Mouse (Mus musculus) lung, embryonic 15.5 days (tissue): ENCODE results near the gene Spast. TPM values are rescaled to one million over a fixed set of nuclear protein-coding genes. Genes with fewer than 3 reads are reported as not detected.
A peak's percentile ranks its signal among the peaks of the same experiment; 100 is the strongest.
"Not testable (repeated sequence)": the region's sequence is repeated elsewhere in the genome, so short reads cannot be mapped to it uniquely, and the experiment has no call there.

Experiments
- ATAC-seq: fragments of 200-750 bp; cut with Nextera tagmentation; 2 replicates; pipeline ENCODE4 v1.8.0; 2017; ENCODE audit warnings: moderate number of reproducible peaks, borderline replicate concordance; ENCODE audit not compliant: low FRiP score, low TSS enrichment; ENCODE audit errors: extremely low read depth
- H3K27ac ChIP-seq: fragments of 300-500 bp; sonication (generic); 2 replicates; pipeline ENCODE4 v1.5.1; 2015; ENCODE audit warnings: moderate library complexity, mild to moderate bottlenecking, inconsistent platforms
- H3K27me3 ChIP-seq: fragments of 300-500 bp; sonication (generic); 2 replicates; pipeline ENCODE4 v1.6.1; 2015; ENCODE audit warnings: inconsistent platforms
- H3K36me3 ChIP-seq: fragments of 300-500 bp; sonication (generic); 2 replicates; pipeline ENCODE4 v1.6.1; 2015; ENCODE audit warnings: inconsistent platforms
- H3K4me1 ChIP-seq: fragments of 300-500 bp; sonication (generic); 2 replicates; pipeline ENCODE4 v1.6.1; 2015; ENCODE audit warnings: inconsistent platforms
- H3K4me2 ChIP-seq: fragments of 300-500 bp; sonication (generic); 2 replicates; pipeline ENCODE4 v1.6.1; 2015; ENCODE audit warnings: inconsistent platforms, mild to moderate bottlenecking, moderate library complexity
- H3K4me3 ChIP-seq: fragments of 300-500 bp; sonication (generic); 2 replicates; pipeline ENCODE4 v1.5.1; 2015; ENCODE audit warnings: mild to moderate bottlenecking, inconsistent platforms
- H3K9ac ChIP-seq: fragments of 300-500 bp; sonication (generic); 2 replicates; pipeline ENCODE4 v1.6.1; 2015; ENCODE audit warnings: inconsistent platforms
- H3K9me3 ChIP-seq: fragments of 300-500 bp; sonication (generic); 2 replicates; pipeline ENCODE4 v1.6.1; 2016; ENCODE audit warnings: inconsistent platforms
- WGBS: fragments of 180-500 bp; shearing (Covaris S2); methylation state at CpG from one replicate; pipeline ENCODE4 v1.1.7; 2015; 5-methylcytosine and 5-hydroxymethylcytosine counted together
- polyA plus RNA-seq: library from polyadenylated mRNA; unstranded; fragments of >200 nt; fragmentation: Nextera tagmentation; extraction: Ambion mirVana; gene quantifications from 2 replicates; pipeline ENCODE4 v1.2.1, GENCODE M21; 2015

The Spast gene
- 15.6 and 16.9 TPM in 2 replicates for polyA plus RNA-seq

DNA sequence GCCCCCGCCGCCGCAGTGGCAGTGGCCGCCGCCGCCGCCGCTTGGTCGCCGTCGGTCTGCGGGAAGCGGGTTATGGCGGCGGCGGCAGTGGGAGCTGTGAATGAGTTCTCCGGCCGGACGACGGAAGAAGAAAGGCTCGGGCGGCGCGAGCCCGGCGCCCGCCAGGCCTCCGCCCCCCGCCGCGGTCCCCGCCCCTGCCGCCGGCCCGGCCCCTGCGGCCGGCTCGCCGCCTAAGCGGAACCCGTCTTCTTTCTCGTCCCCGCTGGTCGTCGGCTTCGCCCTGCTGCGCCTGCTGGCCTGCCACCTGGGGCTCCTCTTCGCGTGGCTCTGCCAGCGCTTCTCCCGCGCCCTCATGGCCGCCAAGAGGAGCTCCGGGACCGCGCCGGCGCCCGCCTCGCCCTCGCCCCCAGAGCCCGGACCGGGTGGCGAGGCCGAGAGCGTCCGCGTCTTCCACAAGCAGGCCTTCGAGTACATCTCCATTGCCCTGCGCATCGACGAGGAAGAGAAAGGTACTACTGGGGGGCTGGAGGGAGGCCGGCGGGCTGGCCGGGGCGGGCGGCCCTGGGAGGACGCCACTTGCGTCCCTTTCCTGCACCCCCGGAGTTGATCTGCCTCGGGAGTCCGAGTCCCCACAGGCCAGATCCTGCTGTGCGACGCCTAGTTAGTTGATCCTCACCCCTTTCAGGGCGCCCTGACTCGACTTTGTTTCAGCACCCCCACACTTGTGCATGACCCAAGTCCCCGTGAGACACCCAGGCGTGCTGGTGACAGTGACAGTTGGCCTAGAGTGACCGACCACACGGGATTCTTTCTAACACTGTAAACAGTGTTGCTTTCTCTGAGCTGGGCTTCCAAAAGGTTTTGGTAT is at the start of gene Spast:
Gene Spast (plus strand): TSS at position 51 of the 868 bp plus-strand sequence.
- H3K9me3 ChIP-seq, result no peaks in the 10 kb centered on the region

DNA sequence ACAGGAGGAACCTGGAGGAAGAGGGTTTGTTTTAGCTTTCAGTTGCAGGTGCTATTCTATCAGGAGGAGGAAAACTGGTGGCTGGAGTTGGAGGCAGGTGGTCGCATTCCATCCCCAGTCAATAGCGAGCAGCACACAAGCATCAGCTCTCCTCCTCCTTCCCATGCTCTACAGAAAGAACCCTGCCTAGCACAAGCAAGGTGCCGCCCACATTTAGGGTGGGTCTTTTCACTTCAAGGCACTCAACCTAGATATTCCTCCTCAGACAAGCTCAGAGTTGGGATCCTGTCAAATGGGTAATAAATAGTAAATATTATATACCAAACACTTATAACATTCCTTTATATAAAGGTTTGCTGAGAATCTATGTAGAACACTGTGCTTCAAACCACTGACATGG is 48.6 kb upstream of the Spast start:
- H3K9me3 ChIP-seq, result no peaks in the 10 kb centered on the region

More for the DNA sequence above, at the start of gene Spast:
- Histone ChIP-seq H3K27ac (peak within 1 kb of the TSS; percentile 98), H3K4me3 (peak within 1 kb of the TSS; percentile 75), H3K4me2 (peak within 1 kb of the TSS; percentile 72), H3K36me3 (no peaks in the 10 kb centered on the region), H3K4me1 (peaks cover 32% of the 10 kb centered on the region), H3K9ac (peak within 1 kb of the TSS; percentile 76), H3K27me3 (no peaks in the 10 kb centered on the region)
- ATAC-seq, result peak; percentile 89
- under 1% methylated on average over 68 of the region's 90 CpGs for WGBS

DNA sequence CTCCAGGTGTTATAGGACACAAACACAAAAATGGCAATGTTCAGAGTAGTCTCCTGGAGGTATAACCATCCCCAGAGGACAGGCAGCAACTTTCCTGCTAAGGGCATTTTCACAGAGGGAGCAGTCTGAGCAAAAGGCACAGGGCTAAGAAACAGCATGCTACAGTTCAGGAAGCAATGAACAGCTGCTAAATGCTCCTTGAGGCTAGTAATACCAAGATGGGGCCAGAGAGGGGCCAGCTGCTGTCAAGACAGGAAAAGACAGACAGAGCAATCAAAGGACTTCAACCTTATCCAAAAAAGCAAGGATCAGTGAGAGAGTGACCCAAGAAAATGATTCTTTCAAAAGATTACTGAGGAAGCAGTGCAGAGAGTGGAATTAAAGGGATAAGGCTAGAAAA is 47.9 kb upstream of the Spast start:
- Histone ChIP-seq H3K9ac (no peak overlapping the region), H3K9me3 (no peaks in the 10 kb centered on the region), H3K4me1 (peaks cover 28% of the 10 kb centered on the region), H3K4me3 (no peak overlapping the region), H3K27ac (0 out of 2 replicates have a peak overlapping the region, but pooled peaks have one; percentile 2), H3K4me2 (no peak overlapping the region), H3K27me3 (no peaks in the 10 kb centered on the region), H3K36me3 (peaks cover 3% of the 10 kb centered on the region; the same call in 1 of the 2 replicates)
- ATAC-seq, result no peak

More for the DNA sequence above, 48.6 kb upstream of the Spast start:
- peaks cover 3% of the 10 kb centered on the region; the same call in 1 of the 2 replicates for H3K36me3 ChIP-seq
- H3K27ac ChIP-seq, result no peak overlapping the region
- no peak for ATAC-seq
- H3K4me2 ChIP-seq, result no peak overlapping the region
- WGBS, result 60% methylated on average over 3 of the region's 3 CpGs
- H3K4me3 ChIP-seq, result no peak overlapping the region
- H3K9ac ChIP-seq, result no peak overlapping the region
- no peaks in the 10 kb centered on the region for H3K27me3 ChIP-seq
- peaks cover 29% of the 10 kb centered on the region for H3K4me1 ChIP-seq

DNA sequence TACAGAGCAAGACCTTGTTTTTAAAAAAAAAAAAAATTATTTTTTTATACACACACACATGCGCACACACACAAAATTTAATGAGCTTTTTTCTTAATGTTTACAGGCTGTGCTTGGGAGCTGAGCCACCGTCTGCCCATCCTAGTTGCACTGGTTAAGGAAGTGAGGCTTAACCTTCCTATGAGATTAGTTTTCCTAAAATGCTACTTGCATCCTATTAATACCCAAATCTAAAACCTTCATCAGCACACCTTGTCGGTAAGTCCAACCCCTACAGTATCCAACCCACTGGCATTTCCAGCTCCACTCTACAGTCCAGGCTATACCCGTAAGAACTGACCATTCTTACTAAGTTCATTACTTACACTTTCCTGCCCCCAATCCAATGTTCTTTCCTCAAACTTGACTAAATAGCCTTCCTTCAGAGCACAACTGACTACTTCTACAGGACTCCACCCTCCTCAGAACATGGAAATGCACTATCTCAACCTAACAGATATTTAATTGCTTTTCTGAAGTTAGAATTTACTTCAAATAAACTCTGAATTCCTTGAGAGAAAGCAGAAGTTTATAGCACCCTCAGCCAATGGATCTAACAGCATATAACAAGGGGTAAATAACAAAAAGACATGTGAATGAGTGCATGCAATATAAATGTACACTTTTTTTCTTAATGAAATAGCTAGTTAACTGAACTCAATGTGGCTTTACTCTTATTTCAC is 47.0 kb upstream of the Spast start:
- 79% methylated on average over 4 of the region's 4 CpGs for WGBS
- Histone ChIP-seq H3K9me3 (no peaks in the 10 kb centered on the region), H3K27me3 (no peaks in the 10 kb centered on the region), H3K27ac (no peak overlapping the region), H3K4me2 (no peak overlapping the region), H3K36me3 (peaks cover 3% of the 10 kb centered on the region; the same call in 1 of the 2 replicates), H3K4me3 (no peak overlapping the region), H3K4me1 (peaks cover 31% of the 10 kb centered on the region), H3K9ac (no peak overlapping the region)
- ATAC-seq, result no peak

DNA sequence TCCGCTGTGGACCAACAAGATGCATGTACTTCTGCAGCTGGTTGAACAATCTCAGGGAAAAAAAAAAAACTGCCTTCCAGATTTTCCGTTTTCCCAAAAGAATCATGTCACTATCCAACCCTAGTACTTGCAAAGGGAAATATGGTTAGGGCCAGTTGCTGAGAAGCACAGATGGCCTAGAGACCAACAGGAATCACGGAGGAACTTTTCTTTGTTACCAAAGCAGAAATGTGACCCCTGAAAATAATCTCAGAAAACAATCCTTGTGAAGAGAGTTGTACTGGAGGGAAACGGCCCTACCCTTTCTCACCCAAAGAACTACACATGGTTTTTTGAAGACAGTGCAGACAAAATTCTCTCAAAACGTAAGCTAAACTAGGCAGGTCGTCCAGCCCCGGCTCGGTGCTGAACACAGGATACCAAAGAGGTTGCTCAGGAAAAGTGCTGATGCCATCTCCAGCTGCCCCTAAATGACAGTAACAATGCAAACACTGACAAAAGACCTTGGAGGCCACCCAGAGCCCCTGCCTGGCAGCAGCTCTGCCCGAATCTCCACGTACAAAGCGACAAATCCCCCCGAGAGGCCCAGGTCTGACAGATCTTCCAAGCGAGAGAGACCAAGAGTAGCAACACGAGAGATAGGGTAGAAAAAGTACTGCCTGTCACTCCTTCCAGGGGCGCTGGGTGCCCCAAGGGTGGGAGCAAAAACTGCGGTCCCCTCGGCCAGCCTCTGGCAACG is 44.9 kb upstream of the Spast start:
- Histone ChIP-seq H3K4me1 (peaks cover 31% of the 10 kb centered on the region), H3K27ac (peak overlapping the region; percentile 100), H3K9me3 (no peaks in the 10 kb centered on the region), H3K36me3 (0 out of 2 replicates have a peak, but pooled peaks cover 4% of the 10 kb centered on the region), H3K4me3 (peak overlapping the region; percentile 97), H3K4me2 (peak overlapping the region; percentile 80), H3K9ac (peak overlapping the region; percentile 98), H3K27me3 (no peaks in the 10 kb centered on the region)
- ATAC-seq, result no peak
- WGBS, result under 1% methylated on average over 18 of the region's 18 CpGs

DNA sequence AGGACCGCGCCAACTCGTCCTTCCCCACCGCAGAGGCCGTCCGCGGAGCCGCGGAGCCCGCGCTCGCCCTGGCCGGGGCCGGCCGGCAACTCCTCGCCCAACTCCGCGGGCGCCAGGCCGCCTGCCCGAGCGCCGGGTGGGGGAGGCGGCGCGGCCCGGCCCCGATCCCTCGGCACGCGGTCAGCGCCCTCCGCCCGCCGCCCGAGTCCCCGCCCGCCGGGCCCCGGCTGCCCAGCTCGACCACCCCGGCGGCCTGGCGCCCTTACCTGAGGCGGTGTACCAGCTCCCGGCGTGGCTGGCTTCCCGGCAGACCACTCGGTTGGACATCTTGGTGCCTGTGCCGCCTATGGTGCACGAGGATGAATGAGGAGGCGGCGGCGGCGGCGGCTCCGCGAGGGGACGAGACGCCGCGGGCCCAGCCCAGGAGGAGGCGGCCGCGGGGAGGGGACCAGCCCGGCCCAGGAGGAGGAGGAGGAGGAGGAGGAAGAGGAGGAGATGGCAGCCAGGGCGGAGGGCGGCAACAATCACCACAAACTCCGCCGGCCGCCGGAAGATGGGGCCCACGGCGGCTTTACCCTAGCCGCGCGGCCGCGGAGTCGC is 44.3 kb upstream of the Spast start:
- Histone ChIP-seq H3K27me3 (no peaks in the 10 kb centered on the region), H3K36me3 (0 out of 2 replicates have a peak, but pooled peaks cover 7% of the 10 kb centered on the region), H3K4me3 (peak overlapping the region; percentile 97), H3K9me3 (no peaks in the 10 kb centered on the region), H3K4me1 (peaks cover 31% of the 10 kb centered on the region), H3K27ac (peak overlapping the region; percentile 100), H3K9ac (peak overlapping the region; percentile 98), H3K4me2 (peak overlapping the region; percentile 80)
- ATAC-seq, result peak; percentile 91
- under 1% methylated on average over 67 of the region's 80 CpGs for WGBS

DNA sequence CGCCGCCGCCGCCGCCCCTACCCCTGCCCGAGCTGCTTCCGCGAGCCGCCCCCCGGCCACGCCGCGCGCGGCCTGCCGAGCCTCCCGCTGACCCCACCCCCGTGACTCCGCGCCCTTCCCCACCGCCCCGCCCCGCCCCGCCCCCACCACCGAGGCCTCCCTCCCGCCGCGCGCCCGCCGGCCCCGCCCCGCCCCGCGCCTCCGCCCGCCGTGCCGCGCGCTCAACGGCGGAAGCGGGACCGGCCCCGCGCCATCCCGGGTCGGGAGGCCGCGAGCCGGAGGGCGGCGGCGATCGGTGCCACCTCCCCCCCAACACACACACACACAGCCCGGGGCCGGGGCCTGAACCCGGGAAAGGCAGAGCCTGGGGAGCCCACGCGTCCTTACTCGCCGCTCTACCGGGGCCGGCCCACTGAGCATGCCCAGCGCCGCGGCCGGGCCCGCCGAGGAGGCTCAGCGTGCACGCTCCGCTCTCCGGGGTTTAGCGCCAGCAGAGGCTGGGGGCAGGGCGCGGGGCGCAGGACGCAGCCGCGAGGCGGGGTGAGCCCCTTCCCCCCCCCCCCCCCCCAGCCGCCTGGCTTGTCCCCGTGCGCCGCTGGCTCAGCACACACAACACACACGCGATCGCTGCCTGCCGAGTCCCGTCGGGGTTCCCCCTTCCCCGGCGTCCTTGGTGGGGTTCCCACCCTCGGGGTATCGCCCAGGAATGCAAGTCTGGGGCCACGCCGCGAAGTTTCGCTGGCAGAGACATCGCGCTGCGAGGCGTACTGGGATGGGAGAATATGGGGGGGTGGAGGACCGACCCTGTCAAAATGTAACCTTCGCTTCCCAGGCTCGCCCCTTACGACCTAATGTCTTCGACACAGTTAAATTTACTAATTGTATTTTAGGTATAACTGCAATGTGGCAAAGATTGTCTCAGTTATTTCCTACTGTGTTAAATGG is 43.5 kb upstream of the Spast start, which contains the start of gene Memo1:
Gene Memo1 (minus strand): TSS at position 496 of the 945 bp plus-strand sequence.
- Histone ChIP-seq H3K9me3 (no peaks in the 10 kb centered on the region), H3K4me3 (peak within 1 kb of the TSS; percentile 97), H3K27ac (peak within 1 kb of the TSS; percentile 100), H3K4me2 (peak within 1 kb of the TSS; percentile 80), H3K4me1 (peaks cover 27% of the 10 kb centered on the region), H3K36me3 (peaks cover 10% of the 10 kb centered on the region; the same call in 1 of the 2 replicates), H3K9ac (peak within 1 kb of the TSS; percentile 98), H3K27me3 (no peaks in the 10 kb centered on the region)
- ATAC-seq, result peak; percentile 91
- WGBS, result under 1% methylated on average over 64 of the region's 110 CpGs

DNA sequence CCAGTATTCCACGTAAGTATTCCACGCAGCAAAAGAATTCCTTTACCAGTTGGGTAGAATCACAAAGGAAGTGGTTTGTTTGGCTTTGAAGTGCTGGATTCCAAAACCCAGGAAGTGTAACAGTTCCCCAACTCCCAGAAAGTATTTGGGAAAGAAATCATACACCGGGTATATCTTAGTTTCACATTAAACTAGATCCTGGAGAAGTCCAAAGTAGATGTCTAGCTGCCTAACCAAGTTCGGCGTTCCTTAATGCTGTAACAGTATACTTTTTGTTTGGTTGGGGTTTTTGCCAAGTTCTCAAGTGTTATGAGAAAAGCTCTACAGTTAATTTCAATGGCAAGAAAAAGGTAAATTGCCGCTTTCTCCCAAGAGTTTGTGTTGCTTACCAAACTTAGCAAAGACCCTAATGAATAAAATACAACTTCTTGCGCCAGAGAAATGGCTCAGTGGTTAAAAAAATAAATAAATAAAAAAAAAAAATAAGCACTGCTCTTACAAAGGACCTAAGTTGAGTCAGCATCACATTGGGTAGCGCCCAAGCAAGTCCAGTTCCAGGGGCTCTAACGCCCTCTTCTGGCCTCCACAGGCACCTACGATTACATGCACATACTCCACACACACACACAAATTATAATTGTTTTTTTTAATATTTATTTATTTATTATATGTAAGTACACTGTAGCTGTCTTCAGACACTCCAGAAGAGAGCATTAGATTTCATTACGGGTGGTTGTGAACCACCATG is 42.5 kb upstream of the Spast start:
- Histone ChIP-seq H3K27me3 (no peaks in the 10 kb centered on the region), H3K4me2 (peak overlapping the region; percentile 80), H3K9me3 (no peaks in the 10 kb centered on the region), H3K4me1 (peaks cover 19% of the 10 kb centered on the region), H3K9ac (peak overlapping the region; percentile 98), H3K27ac (peak overlapping the region; percentile 100), H3K4me3 (peak overlapping the region; percentile 97), H3K36me3 (peaks cover 13% of the 10 kb centered on the region; the same call in 1 of the 2 replicates)
- WGBS, result 30% methylated on average over 11 of the region's 11 CpGs
- ATAC-seq, result no peak

DNA sequence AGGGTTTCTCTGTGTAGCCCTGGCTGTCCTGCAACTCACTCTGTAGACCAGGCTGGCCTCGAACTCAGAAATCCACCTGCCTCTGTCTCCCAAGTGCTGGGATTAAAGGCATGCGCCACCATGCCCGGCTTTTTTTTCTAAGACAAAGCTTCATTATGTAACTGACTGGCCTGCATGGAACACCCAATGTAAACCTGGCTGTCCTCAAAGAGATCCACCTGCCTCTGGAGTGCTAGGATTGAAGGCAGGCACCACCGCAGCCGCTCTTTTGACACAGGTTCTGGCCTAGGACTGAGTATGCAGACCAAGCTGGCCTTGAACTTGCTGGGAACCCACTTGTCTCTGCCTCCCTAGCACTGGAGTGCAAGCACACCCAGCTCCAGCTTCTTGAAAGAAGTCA is 41.8 kb upstream of the Spast start:
- Histone ChIP-seq H3K4me1 (peaks cover 15% of the 10 kb centered on the region), H3K36me3 (peaks cover 18% of the 10 kb centered on the region; the same call in 1 of the 2 replicates)
- not testable (repeated sequence) for ATAC-seq, H3K9ac ChIP-seq, H3K27ac ChIP-seq, H3K27me3 ChIP-seq, H3K4me3 ChIP-seq, H3K9me3 ChIP-seq, H3K4me2 ChIP-seq
- WGBS, result 81% methylated on average over 5 of the region's 5 CpGs

DNA sequence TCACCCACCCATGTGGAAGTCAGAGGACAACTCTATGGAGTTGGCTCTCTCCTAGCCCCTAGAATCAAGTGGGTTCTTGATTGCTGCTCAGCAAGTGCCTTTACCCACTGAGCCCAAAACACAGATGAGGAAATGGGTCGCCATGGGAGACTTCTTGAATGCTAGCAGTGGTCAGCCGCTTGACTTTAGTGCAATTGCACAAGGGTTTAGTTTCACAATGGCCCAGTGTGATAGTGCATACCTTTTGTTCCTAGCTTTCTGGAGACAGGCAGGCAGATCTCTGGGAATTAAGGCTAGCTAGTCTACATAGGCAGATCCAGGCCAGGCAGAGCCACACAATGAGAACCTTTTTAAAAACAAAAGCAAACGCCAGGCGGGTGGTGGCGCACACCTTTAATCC is 38.7 kb upstream of the Spast start:
- 90% methylated on average over 5 of the region's 5 CpGs for WGBS
- H3K4me1 ChIP-seq, result peaks cover 3% of the 10 kb centered on the region; the same call in 1 of the 2 replicates
- no peaks in the 10 kb centered on the region for H3K27me3 ChIP-seq
- no peak overlapping the region for H3K4me2 ChIP-seq
- no peak for ATAC-seq
- H3K4me3 ChIP-seq, result no peak overlapping the region
- no peaks in the 10 kb centered on the region for H3K9me3 ChIP-seq
- H3K27ac ChIP-seq, result no peak overlapping the region
- H3K9ac ChIP-seq, result no peak overlapping the region
- peaks cover 22% of the 10 kb centered on the region; the same call in 1 of the 2 replicates for H3K36me3 ChIP-seq
